Mouse (Mus musculus): Measurements from ENCODE around the gene Nod2.

Nod2 gene

DNA sequence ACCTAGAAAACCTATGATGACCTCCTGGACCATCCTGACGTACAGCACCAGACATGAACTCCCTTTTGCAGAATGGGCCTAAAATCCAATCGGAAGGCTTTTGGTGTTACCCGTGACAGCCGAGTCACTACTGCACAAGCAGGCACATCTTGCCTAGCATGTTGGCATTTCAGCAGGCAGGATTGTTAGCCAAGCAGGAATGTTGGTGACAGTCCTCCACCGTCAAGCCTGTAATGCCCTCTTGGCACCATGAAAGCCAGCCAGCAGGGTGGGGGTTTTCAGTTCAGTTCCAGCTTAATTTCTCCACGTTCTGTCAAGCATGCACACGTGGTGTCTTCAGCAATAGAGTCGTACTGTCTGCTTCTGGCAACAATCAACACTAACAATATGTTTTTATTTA lies 30.0 kb downstream of the Nod2 start:
- no peak for DNase-seq (ENCODE audit: low spot score)

DNA sequence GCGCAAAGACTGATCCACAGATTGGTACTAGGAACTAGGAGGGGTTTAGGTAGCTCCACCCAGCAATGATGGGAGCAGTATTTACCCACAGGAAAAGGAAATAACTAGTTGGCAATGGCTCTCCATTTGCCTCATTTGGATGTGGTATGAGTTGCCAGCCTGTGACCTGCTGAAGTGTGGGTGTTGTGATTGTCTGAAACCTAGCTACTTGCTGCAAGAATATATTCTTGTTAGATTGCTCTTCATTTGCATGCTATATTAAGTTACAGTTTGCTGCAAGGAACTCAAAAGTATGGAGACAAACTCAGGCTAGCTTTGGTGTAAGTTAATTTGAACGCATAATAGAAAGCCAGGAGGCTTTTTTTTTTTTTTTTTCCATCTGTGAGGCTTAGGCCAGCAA lies 33.5 kb downstream of the Nod2 start:
- no peak for DNase-seq (ENCODE audit: low spot score)

DNA sequence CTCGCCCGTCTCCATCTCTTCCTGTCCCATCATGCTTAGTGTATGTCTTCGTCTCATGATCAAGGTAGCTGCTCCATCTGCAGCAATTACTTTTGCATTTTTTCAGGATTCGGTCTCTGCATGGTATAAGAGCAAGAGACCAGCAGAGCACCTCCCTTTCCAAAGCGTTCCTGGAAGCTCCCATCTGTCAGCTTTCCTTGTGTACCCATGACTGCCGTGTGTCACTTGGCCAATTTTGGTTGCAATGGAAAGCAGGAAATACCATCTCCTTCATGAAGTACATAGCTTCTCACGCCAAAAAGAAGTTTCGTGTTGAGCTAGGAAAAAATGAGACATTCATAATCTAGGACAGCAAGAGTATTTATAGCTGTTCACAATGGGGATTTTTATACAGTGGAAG lies 33.9 kb downstream of the Nod2 start:
- DNase-seq (ENCODE audit: low spot score), result no peak

DNA sequence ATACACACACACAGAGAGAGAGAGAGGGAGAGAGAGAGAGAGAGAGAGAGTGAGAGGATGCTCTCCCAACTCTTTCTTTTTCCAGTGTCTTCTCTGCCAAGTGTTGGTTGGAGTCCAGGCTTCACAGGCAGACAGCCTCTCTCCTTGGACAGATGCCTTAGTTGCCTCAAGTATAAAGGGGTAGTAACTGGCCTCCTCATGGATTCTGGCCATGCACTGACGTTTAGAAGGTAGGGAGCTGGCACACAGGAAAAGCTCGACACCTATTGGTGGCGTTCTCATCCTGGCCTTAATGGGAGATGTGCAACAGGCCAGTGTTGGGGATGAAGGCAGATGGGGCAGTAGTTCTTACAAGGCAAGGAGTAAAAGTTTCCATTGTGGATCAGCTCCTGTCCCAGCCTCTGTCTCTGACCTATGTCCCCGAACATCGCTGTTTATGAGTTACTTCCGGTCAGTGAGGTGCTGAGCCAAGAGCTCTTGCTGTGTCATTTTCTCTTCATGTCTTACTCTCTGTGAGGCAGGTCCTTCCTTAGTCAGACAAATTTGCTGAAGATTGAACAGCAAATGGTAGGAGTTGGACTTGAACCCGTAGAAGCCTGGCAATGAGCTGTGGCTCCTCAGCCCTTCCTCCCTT lies 36.7 kb downstream of the Nod2 start:
- no peak for DNase-seq (ENCODE audit: low spot score)

DNA sequence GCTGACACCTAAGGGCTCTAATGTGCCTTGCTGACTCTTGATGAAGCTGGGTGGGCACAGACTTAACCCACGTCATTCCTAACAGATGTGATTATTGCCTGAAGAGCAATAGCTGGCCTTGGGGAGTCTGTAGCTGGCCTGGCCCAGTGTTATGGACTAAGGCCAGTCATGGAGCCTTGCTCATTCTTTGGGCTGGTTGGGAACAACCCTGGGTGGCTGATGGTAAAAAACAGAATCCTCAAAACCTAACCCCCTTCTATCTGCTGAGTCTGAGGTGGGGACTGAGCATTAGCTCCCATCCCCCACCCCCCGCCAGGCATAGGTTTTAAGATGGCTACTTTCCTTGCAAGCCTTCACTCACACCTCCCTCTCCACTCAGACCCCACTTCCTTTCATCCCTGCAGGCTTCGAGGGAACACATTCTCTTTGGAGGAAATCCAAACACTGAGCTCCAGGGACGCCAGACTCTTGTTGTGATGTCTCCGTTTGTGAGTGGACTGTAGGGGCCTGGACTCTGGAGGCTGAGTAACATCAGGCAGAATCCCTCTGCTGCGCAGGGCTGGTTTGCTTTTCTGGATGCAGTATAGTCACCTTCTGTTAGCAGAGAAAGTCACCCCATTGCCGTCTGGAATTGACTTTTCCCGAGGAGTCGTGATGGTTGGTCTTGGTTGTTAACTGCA lies 39.3 kb downstream of the Nod2 start:
- DNase-seq (ENCODE audit: low spot score), result no peak

DNA sequence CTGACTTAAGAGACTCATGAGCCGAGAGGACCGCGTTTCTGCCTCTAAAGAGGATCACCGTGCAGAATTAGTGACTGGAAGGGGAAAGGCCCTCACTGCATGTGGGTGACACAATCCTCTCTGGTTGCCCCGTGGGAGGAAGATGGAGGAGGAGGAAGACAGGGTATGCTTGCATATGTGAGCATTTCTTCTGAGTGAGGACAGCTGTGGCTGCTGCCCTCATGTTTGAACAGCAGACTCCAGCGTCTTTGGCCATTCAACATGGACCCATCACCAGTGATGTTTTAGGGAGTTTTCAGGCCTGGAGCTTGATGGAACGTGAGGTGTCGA lies 39.8 kb downstream of the Nod2 start:
- no peak for DNase-seq (ENCODE audit: low spot score)

DNA sequence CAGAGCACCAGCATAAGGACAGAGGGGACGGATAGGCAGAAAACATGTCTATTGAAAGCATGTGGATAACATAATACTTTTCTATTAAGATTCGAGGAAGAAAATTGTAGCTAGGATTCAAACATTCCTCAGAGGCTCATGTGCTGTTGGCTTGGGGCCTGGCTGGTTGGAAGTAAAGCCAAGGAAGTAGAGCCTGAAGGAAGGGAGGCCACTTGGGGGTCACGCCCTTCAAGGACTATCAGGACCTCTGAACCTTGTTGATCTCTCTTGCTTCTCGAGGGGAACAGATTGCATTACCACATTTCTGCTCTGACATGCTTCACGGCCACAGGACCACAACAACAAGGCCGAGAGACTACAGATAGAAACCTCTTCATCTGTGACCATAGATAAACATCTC lies 42.0 kb downstream of the Nod2 start:
- no peak for DNase-seq (ENCODE audit: low spot score)

DNA sequence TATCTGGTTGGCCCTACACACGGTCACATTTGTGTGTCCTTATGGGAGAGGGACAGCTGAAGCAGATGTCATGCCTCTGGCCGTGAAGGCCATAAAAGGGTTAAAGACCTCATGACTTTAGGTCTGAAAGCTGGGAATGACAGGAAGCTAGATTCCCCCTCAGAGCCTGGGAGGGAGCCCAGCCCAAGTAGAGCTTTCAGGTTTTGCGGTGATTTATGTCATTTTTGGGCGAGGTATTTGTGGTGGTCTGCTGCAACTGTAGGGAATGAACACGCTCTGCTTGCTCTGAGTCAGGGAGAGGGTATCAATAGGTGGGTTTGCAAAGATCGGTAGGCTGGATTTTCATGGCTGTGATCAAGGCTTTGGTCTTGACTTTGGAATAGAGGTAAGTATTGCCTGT lies 42.8 kb downstream of the Nod2 start:
- DNase-seq (ENCODE audit: low spot score), result no peak

DNA sequence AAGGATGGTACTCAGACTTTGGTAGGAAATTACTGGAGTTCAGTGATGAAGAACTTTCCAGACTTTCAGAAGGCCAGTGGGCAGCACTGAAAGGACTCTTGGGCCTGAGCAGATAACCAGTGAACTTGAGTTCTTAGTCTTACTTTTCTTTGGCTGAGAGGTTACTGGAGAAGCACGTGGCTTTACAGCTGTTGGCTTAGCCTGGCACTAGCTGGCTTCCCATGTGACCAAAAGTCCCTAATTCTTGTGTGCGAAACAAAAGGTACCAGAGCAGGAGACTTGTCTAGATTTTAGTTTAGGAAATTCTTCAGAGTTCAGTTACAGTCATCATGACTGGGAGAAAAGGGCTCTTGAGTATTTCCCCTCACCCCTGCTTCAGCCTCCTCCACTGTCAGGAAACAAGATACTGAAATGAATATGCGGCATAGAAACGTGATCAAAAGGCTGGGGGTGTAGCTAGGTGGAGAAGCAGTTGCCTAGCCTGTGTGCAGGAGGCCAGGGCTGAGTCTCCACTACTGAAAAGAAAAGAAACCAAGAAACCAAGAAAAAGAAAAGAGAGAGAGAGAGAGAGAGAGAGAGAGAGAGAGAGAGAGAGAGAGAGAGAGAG lies 44.3 kb downstream of the Nod2 start:
- DNase-seq (ENCODE audit: low spot score), result no peak

DNA sequence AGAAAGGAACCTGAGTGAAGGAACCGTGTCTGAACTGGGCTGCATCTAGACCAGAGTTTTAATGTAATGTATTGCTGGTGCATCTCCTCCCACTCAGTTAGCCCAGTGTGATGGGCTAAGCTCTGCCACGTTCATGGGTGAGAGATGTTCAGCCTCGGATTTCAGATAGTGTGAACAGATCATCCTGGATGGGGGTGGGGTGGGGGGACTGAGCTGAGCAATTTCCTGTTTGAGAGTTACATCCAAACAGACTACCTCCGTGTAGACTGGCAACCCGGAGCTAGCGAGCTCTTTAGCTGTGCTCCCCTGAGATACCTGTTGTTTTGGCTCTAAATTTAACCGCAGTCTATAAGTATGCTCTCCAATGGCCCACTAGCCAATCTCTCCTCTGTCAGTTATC lies 44.8 kb downstream of the Nod2 start:
- DNase-seq (ENCODE audit: low spot score), result no peak

DNA sequence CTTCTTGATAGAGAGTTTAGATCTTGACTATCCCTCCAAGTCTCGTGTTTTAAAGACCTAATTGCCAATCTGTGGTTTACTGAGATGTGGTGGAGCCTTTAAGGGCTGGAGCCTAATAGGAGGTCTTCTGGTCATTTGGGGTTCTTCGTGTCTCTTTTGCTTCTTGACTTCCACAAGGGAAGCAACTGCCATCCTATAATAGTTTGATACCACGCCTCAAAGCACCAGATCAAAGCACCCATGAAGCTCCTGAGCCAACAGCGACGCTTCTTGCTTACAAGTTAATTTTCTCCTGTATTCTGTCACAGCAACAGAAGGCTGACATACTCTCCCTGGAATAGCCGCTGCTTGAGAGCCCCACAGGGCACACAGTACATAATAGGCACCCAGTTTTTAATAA lies 45.8 kb downstream of the Nod2 start:
- no peak for DNase-seq (ENCODE audit: low spot score)

DNA sequence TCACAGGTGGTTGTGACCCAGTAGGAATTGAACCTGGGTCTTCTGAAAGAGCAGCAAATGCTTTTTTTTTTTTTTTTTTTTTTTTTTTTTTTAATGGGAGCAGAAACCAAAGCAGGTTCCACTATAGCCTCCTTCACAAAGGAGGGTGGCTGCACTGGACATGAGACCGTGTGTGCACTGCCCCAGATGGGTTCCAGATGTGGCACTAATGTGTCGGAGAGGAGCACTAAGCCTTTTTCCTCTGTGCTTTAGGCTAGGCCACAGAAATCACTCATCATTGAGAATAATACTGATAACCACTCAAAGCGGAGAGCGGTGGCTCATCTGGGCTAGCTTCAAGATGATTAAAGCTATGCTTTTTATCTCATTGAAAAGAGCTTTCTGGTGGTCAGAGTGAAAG lies 46.3 kb downstream of the Nod2 start:
- DNase-seq (ENCODE audit: low spot score), result no peak

DNA sequence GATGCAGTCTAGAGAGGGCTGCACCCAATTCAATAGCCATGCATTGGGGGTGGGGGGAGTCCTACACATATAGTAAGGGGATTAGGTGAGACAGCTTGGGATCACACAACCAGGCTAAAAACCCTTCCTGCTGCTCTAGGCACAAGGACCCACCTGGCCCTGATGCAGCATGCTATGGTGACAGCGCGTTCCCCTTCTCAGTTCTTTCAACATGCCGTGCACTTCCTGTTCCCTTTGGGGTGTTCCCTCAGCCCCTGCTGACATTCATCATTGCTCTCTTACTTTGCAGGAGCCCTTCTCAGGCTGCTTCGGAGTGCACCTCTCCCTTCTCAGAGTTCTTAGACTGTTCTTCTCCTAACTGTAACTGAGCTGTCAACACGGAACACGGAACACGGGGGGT lies 47.2 kb downstream of the Nod2 start:
- DNase-seq (ENCODE audit: low spot score), result no peak

DNA sequence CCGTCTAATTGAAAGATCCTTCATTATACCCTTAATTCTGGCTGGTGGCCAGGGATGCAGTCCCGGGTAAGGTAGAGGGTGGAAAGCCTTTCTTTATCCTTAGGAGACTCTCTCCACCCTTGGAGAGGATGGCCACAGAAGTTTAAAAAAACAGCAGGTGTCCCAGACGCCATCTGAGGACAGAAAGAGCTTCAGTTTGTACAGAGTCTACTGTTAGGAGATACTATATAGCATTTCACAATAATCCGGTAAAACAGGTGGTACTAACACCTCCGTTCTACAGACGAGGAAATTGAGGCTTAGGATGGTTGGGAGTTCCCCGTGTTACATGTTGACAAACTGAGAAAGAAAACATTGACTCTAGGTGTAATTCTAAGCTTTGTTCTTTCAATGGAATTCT lies 49.1 kb downstream of the Nod2 start:
- DNase-seq (ENCODE audit: low spot score), result no peak

DNA sequence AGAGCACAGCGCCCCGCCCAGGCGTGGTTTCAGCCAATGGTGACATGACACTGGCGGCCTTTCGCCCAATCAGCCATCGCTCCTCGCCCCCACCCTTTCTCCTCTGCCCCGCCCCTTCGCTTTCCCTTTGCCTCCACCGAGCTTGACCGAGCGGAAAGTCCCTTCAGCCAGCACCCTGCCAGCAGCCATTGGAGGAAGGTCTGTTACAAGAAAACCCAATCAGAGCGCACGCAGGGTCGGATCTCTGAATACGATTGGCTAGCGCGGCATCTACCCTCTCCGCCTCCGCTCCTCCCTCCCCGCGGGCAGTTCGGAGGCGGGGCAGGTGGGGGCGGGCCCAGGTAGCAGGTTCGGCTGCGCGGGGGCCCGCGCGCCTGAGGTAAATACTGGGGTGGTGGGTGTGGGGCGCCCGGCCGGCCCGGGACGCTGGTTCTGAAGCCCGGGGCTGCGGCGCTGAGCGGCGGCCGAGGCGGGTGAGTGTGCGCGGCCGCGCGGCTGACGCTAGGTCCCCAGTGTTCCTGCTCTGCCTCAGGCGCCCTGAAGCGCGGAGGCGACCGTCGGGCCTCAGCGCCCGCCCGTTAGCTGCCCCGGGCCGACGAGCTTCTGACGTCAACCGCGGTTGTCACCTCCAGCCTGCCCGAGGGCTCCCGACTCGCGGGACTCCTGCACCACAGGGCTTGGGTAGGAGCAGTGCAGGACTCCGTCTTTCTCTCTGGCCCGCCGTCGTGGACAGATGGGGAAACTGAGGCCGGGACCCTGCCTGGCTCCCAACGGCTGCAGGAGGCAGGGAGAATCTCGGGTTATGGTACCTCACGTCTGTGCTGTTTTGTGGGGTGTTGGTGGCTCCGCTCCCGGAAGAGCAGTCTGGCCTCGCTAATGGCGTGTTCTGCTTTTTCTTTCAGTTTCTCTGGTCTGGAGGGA lies 49.9 kb downstream of the Nod2 start, which contains the start of gene Cyld:
TSS of gene Cyld (plus strand) at position 308 of the 921 bp plus-strand sequence.
- DNase-seq (ENCODE audit: low spot score), result peak; percentile 100

DNA sequence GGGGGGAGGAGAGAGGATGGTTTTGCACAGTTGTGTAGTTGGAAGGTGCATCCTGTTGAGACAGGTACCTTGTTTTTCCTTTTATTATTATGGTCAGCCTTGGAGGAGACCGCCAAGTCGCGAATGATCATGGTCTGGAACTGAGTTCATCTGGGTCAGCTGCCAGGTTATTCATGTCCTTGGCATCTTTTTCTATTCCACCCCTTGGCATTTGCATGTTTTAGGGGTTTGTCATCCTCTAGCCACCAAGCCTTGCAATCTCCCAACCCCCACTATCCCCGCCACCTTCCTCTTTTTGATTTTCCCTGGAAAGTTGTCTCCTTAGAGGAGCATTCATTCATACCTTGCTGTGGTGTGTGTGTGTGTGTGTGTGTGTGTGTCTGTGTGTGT lies 50.5 kb downstream of the Nod2 start:
- DNase-seq (ENCODE audit: low spot score), result no peak

DNA sequence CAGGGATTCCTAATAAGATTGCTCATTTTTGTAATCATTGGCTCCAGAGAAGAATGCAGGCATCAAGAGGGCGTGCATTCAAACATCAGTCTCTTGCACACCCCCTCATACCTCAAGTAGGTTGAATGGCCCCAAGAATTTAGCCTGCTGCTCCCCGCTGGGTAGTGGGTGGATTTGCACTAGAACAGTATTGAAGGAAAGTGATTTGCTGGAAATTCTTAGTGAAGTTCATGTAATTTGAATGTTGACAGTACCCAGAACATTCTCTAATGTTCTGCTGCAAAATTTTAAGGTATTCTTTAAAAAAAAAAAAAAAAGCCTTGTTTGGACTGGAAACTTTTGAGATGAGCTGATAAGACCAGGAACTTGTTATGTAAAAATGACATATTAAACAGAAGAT lies 50.9 kb downstream of the Nod2 start:
- DNase-seq (ENCODE audit: low spot score), result no peak

DNA sequence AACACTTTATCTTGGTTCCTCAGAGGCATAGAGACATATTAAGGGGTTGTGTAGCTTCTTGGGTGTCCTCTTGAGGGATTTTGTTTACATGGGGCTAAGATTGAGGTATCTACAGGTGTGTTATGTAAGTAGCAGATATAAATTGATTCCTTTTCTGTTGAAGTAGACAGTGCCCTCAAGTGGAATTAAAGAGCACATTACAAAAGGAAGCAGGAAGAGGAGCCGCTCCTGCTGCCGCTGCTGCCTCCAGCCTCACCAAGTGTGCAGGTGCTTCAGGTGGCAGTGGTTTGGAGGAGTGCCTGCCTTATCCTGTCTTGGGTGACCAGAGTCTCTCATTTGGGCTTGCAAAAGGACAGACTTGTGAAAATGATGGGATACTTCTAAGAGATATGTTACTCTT lies 54.5 kb downstream of the Nod2 start:
- DNase-seq (ENCODE audit: low spot score), result no peak

DNA sequence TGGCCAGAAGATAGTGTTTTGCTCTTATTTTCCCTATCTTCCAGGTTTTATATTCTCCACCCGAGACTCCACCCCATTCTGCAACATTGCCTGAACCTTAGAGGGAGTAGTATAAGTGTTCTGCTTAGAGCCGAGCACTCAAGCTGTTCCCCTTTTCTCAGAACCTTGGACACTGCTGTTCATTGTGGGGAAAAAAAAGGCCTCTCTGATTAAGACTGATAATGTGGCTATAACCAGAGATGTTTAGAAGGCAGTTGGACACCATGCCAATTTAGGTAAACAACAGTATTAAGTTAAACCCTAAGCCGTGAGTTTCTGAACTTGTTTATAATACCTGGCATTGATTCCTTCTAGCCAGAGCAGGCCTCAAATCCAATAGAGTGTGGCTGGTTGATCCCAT lies 55.7 kb downstream of the Nod2 start:
- no peak for DNase-seq (ENCODE audit: low spot score)

DNA sequence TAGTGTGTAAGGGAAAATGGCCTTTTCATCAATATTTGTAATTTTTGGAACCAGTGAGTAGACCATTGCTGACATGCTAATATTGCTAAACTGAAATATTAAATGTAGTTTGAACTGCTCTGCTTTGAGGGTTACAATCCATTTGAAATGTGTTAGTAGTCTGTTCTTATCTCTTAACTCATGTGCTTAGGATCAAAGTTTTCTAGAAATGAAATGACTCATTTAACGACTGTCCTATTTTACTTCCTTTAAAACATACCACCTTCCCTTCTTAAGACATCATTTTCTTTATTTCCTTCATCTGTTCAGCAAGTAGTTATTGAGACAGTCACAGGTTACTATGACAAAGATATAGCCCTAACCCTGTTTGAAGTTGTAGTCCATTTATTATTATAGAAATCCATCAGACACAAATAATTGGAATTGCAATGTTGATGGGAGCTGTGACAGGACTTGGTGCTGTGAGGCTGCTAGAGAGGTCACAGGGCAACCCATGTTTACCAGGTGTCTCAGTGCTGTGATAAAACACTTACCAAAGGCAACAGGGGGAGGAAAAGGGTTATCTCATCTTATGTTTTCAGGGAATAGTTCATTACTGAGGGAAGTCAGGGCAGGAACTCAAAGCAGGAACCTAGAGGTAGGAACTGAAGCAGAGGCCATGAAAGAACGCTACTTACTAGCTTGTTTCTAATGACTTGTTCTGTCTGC lies 76.3 kb downstream of the Nod2 start:
- no peak for DNase-seq (ENCODE audit: low spot score)
